Mouse (Mus musculus): ENCODE measurements at regions not wholly inside any gene's neighbourhood (a gene's known extent, or its start where the extent isn't known, plus 50 kb on each side); places are given as distances from the start of the nearest gene placed in this dataset.

DNA sequence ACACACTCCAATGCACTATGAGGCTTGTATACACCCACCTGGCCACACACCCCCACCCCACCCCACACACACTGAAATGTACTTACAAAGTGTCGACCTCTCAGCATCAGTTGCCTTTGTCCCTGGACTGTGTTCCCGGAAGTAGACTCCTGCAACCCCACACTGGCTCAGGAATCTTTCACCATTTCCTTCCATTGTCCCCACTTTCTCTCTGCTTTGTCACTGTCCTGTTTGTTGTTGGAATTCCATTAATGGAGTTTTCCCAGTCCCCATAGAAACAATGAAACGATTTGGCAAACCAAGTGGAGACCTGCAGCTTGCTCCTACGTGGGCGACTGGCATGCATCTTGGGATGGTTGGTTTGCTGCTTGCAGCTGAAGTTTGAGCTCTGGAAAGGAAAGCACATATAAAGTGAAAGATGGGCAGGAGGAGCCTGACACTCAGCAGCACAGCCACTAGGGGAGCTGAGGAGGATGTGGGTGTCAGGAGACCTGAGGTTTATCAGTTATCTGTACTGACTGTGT is 65.2 kb upstream of the Jun start:
- TF ChIP-seq POLR2A (IDR thresholded peaks at IDR 0.05; ENCODE audit: control insufficient read depth, extremely low read depth, insufficient read depth, low read length, poor library complexity) (no peak), CTCF (IDR thresholded peaks at IDR 0.05; ENCODE audit: borderline replicate concordance, control insufficient read depth, extremely low read depth, insufficient read depth, low read length, poor library complexity) (no peak)
